Mouse (Mus musculus) heart, adult 9 months (tissue): ENCODE data around the gene Psmb6.
"Not testable (repeated sequence)": the region's sequence is repeated elsewhere in the genome, so short reads cannot be mapped to it uniquely, and the experiment has no call there.

Source experiments
- DNase-seq, 2 experiments: peaks; one replicate each; pipeline ENCODE4 v3.0.0; 2022; ENCODE audit warnings: low spot score in 2 of 2

The Psmb6 gene

DNA sequence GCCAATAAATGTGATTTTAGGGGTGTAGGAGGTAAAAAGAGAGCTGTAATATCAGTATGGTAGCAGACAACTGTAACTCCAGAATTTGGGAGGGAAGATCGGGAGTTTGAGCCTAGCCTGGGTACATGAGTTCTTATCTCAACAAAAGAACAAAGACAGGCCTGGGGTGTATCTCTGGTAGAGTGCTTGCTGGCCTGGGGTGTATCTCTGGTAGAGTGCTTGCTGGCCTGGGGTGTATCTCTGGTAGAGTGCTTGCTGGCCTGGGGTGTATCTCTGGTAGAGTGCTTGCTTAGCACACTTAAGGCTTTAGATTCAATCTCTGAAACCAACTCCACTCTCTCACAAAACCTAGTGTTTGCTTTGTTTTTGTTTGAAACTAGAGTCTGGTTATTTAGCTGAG is 45.4 kb downstream of the Psmb6 start:
- DNase-seq: not testable (repeated sequence)

DNA sequence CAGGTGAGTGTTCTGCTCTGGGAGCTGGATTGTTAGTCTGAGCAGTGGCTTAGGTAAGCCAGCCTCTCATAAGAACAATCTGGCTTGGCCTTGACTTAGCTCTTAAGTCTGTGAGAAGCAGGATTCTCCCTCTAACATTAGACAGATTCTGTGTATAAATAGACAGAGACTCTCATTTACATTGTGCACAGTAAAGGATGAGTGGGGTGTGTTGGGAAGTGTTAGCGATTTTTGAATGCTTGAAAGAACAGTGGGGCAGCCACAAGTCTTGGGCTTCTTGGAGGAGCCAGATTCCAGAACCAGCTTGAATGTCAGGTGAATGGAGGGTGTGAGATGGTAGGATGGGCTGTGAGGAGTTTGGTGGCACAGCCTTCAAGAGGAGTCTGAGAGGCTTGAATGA is 46.5 kb downstream of the Psmb6 start:
- no peak for DNase-seq

DNA sequence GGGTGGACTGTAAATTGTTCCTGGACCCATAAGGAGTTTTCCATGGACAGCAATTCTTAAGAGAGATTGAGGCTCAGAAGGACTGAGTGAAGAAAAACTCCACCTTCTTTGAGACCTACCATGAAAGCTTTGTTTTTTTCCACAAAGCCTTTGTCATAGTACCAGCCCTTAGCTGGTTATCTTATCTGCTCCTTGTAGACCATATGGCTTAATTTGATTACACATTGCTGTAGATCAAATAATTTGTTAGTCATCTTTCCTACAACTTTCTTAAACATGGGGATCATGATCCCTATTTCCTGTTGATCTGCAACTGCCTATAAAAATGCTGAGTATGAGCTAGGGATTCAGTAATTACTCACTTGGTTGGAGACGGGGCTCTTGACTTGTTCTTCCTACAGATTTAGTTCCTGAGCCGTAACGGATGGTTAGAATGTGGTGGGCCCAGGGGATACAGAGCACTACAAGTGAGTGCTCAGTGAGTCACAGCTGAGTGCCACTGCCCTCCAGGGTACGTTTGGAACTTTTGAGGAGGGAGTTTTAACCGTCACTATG is 47.3 kb downstream of the Psmb6 start:
- no peak for DNase-seq

DNA sequence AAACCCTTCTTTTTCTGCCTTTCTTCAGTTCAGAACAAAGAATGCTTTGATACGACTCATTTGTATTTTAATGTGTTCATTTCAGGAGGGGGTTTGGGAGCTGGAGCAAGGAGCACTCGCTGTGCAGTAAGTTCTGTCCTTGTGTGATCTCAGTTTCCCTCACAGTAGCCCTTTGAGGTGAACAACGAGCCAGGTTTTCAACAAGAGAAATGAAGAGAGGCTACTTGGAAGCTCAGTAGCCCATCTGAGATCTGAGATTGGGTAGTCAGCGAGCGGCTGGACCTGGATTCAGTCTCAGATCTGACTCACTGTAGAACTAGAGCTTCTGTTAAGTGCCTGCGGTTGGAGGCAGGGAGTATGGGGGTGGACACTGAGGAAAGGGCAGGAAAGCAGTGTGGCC is 48.7 kb downstream of the Psmb6 start:
- no peak for DNase-seq

DNA sequence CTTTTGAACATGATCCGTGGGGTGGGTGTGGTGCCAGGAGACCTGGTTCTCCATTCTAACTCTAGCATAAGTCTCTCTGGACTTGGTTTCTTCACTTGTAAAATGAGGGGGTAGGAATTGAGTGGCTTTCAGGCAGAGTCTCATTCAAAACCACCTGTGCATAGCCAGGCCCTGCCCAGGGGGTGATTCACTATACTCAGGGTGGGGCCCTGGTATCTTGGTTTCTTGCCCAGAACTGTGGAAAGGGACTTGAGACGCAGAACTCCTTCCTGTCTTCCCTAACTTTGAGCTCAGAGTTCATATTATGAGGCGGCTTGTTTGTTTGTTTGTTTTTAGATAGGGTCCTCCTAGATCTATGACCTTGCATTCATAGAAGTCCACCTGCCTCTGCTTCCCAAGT is 52.0 kb downstream of the Psmb6 start:
- no peak for DNase-seq
